Mouse (Mus musculus) myocyte (in vitro differentiated cells): ENCODE results near the gene Cx3cl1. TPM values are rescaled to one million over a fixed set of nuclear protein-coding genes. Genes with fewer than 3 reads are reported as not detected.

Experiments
- H3K27me3 ChIP-seq: one replicate; pipeline ENCODE4 v1.6.1; 2011; ENCODE audit not compliant: control insufficient read depth, insufficient read depth, insufficient read length
- H3K36me3 ChIP-seq: one replicate; pipeline ENCODE4 v1.6.1; 2011; ENCODE audit not compliant: control insufficient read depth, insufficient read depth
- H3K4me2 ChIP-seq: one replicate; pipeline ENCODE4 v1.6.1; 2011; ENCODE audit warnings: low read depth, control low read depth
- H3K4me3 ChIP-seq: one replicate; pipeline ENCODE4 v1.5.1; 2011; ENCODE audit warnings: mild to moderate bottlenecking, control low read depth, moderate library complexity
- H3K79me2 ChIP-seq: one replicate; pipeline ENCODE4 v1.6.1; 2011; ENCODE audit not compliant: control insufficient read depth, insufficient read depth
- H3ac ChIP-seq: one replicate; pipeline ENCODE4 v1.6.1; 2011; ENCODE audit not compliant: control insufficient read depth, insufficient read length
- CEBPB ChIP-seq: IDR thresholded peaks from 2 replicates; pipeline ENCODE4 v1.6.1; 2011; ENCODE audit warnings: mild to moderate bottlenecking, moderate library complexity; ENCODE audit not compliant: poor library complexity, insufficient read depth, severe bottlenecking
- E2F4 ChIP-seq: IDR thresholded peaks from one replicate; pipeline ENCODE4 v1.6.1; 2011; ENCODE audit warnings: mild to moderate bottlenecking, control low read depth, moderate library complexity; ENCODE audit not compliant: insufficient read depth
- MAX ChIP-seq: IDR thresholded peaks from one replicate; pipeline ENCODE4 v1.6.1; 2011; ENCODE audit warnings: low read depth, mild to moderate bottlenecking, control low read depth
- MYOD1 ChIP-seq, 3 experiments: IDR thresholded peaks; one replicate each; pipeline ENCODE4 v1.6.1; 2011; ENCODE audit warnings: control low read depth in 2 of 3, low read depth in 2 of 3, mild to moderate bottlenecking in 2 of 3, moderate library complexity in 1 of 3; ENCODE audit not compliant: insufficient read length in 2 of 3, control insufficient read depth in 1 of 3
- MYOG ChIP-seq, 3 experiments: IDR thresholded peaks; one replicate each; pipeline ENCODE4 v1.6.1; 2011; ENCODE audit warnings: control low read depth in 2 of 3, low read depth in 2 of 3, mild to moderate bottlenecking in 2 of 3; ENCODE audit not compliant: insufficient read length in 2 of 3, control insufficient read depth in 1 of 3, insufficient read depth in 1 of 3
- POLR2A ChIP-seq: IDR thresholded peaks from one replicate; pipeline ENCODE4 v1.6.1; 2011; ENCODE audit warnings: low read depth, mild to moderate bottlenecking, control low read depth, moderate library complexity; ENCODE audit not compliant: insufficient read length
- POLR2AphosphoS2 ChIP-seq: IDR thresholded peaks from one replicate; pipeline ENCODE4 v1.6.1; 2011; ENCODE audit warnings: low read depth, control low read depth; ENCODE audit not compliant: insufficient read length
- REST ChIP-seq: IDR thresholded peaks from one replicate; pipeline ENCODE4 v1.6.1; 2011; ENCODE audit warnings: mild to moderate bottlenecking, control low read depth, moderate library complexity; ENCODE audit not compliant: insufficient read depth, insufficient read length
- SRF ChIP-seq: IDR thresholded peaks from one replicate; pipeline ENCODE4 v1.6.1; 2011; ENCODE audit warnings: low read depth; ENCODE audit not compliant: control insufficient read depth, insufficient read length
- TCF12 ChIP-seq: IDR thresholded peaks from one replicate; pipeline ENCODE4 v1.6.1; 2011; ENCODE audit warnings: mild to moderate bottlenecking, control low read depth; ENCODE audit not compliant: poor library complexity, insufficient read depth, severe bottlenecking
- TCF3 ChIP-seq: IDR thresholded peaks from one replicate; pipeline ENCODE4 v1.6.1; 2011; ENCODE audit warnings: low read depth, control low read depth; ENCODE audit not compliant: insufficient read length
- USF1 ChIP-seq: IDR thresholded peaks from one replicate; pipeline ENCODE4 v1.6.1; 2011; ENCODE audit warnings: low read depth, mild to moderate bottlenecking, control low read depth, moderate library complexity
- polyA plus RNA-seq: library from polyadenylated mRNA; unstranded; fragments of >200 nt; fragmentation: generic; extraction: Trizol; gene quantifications from one replicate; pipeline ENCODE4 v1.2.1, GENCODE M21; 2012; ENCODE audit warnings: missing spikeins

The Cx3cl1 gene
- polyA plus RNA-seq, 1 experiment: 8.3 TPM

DNA sequence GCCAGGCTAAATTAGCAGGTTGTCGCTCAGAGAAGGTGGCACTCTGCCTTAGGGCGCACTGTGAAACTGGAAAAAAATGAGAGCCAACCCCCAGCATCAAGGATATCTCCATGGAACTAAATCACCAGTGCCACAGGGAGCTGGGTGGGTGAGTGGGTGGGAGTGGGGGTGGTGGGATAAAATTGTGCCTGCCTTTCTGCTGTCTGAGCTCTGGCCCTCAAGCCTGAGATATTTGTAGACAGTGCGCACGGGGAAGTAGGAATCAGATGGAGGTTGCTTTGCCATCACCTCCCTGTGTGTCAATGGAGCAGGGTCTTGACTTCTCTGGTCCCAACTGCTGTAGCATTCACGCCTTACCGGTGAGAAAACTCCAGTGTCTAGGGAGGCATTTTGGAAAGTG, 1.2 kb downstream of the Cx3cl1 start:
- Histone ChIP-seq H3K79me2 (no peaks in the 10 kb centered on the region), H3K4me2 (peak overlapping the region; percentile 91), H3K36me3 (no peaks in the 10 kb centered on the region), H3K27me3 (no peaks in the 10 kb centered on the region), H3K4me3 (peak overlapping the region; percentile 32), H3ac (no peak overlapping the region)
- no peak for TF ChIP-seq MAX
- no peak for TF ChIP-seq REST
- no peak for TF ChIP-seq MYOD1 (IDR thresholded peaks at IDR 0.05; ENCODE audit: control insufficient read depth in 1 of 3, insufficient read length in 2 of 3, low read depth in 2 of 3)
- no peak for TF ChIP-seq E2F4
- TF ChIP-seq SRF: no peak
- no peak for TF ChIP-seq POLR2AphosphoS2
- no peak for TF ChIP-seq MYOG (IDR thresholded peaks at IDR 0.05; ENCODE audit: control insufficient read depth in 1 of 3, insufficient read depth in 1 of 3, insufficient read length in 2 of 3, low read depth in 2 of 3)
- TF ChIP-seq CEBPB: no peak
- TF ChIP-seq USF1: no peak
- no peak for TF ChIP-seq POLR2A
- no peak for TF ChIP-seq TCF3
- TF ChIP-seq TCF12: no peak

DNA sequence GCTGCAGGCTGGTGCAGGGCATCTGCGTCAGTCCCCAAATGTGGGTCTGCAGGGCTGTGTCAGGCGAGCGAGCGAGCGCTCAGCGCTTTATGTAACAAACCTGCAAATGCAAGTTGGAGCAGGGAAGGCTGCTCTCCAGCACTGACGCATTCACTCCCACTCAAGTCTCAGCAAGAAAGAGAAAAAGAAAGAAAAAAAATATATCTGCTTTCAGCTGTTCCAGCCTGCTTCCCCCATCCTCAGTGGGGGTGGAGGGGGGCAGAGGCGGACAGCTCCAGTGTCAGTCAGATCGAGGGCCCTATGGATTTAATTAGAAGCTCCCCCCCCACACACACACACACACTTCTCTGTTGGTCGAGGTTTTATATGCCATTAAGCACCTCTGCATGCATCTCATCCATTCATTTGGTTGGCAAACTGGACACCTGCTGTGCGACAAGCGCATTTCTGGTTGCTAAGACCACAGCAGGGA, 1.9 kb downstream of the Cx3cl1 start:
- no peak overlapping the region for H3K4me3 ChIP-seq
- no peak overlapping the region for H3ac ChIP-seq
- TF ChIP-seq MAX (no peak), POLR2AphosphoS2 (no peak), SRF (no peak), MYOD1 (IDR thresholded peaks at IDR 0.05; ENCODE audit: control insufficient read depth in 1 of 3, insufficient read length in 2 of 3, low read depth in 2 of 3) (no peak), MYOG (IDR thresholded peaks at IDR 0.05; ENCODE audit: control insufficient read depth in 1 of 3, insufficient read depth in 1 of 3, insufficient read length in 2 of 3, low read depth in 2 of 3) (no peak), USF1 (no peak), REST (no peak), E2F4 (no peak), TCF3 (no peak), TCF12 (no peak), CEBPB (no peak), POLR2A (no peak)
- H3K36me3 ChIP-seq: no peaks in the 10 kb centered on the region
- no peaks in the 10 kb centered on the region for H3K27me3 ChIP-seq
- no peaks in the 10 kb centered on the region for H3K79me2 ChIP-seq
- peak overlapping the region; percentile 8 for H3K4me2 ChIP-seq

GRCm38 (mm10) chr8:94774601-94775000, 2.8 kb downstream of the Cx3cl1 start:
- no peaks in the 10 kb centered on the region for H3K36me3 ChIP-seq
- no peak overlapping the region for H3K4me2 ChIP-seq
- no peak overlapping the region for H3ac ChIP-seq
- no peaks in the 10 kb centered on the region for H3K79me2 ChIP-seq
- H3K4me3 ChIP-seq: no peak overlapping the region
- H3K27me3 ChIP-seq: no peaks in the 10 kb centered on the region
- TF ChIP-seq MYOD1 (IDR thresholded peaks at IDR 0.05; ENCODE audit: control insufficient read depth in 1 of 3, insufficient read length in 2 of 3, low read depth in 2 of 3) (no peak), POLR2A (no peak), E2F4 (no peak), TCF12 (no peak), SRF (no peak), MYOG (IDR thresholded peaks at IDR 0.05; ENCODE audit: control insufficient read depth in 1 of 3, insufficient read depth in 1 of 3, insufficient read length in 2 of 3, low read depth in 2 of 3) (no peak), REST (no peak), USF1 (no peak), TCF3 (no peak), POLR2AphosphoS2 (no peak), MAX (no peak), CEBPB (no peak)

DNA sequence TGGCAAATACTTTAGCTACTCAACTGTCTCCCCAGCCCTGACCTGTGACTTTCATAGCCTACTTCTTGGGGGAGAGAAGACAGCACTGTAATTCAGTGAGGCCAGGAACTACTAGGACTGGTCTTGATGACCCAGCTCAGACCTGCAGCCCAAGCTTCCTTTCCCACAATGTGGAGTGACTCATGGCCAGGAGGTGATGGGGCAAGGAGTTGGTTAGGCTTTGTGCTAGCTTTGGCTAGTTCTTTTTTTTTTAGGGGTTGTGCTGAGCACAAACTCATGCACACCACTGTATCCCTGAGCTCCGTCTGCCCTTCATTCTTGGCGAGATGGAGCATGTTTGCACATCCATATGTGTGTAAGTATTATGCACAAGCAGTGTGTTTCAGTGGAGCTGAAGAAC, 4.5 kb downstream of the Cx3cl1 start:
- Histone ChIP-seq H3K27me3 (no peaks in the 10 kb centered on the region), H3K4me2 (no peak overlapping the region), H3ac (no peak overlapping the region), H3K4me3 (no peak overlapping the region), H3K36me3 (no peaks in the 10 kb centered on the region), H3K79me2 (no peaks in the 10 kb centered on the region)
- TF ChIP-seq CEBPB (no peak), MAX (no peak), POLR2A (no peak), TCF12 (no peak), USF1 (no peak), MYOD1 (IDR thresholded peaks at IDR 0.05; ENCODE audit: control insufficient read depth in 1 of 3, insufficient read length in 2 of 3, low read depth in 2 of 3) (no peak), SRF (no peak), TCF3 (no peak), E2F4 (no peak), REST (no peak), POLR2AphosphoS2 (no peak), MYOG (IDR thresholded peaks at IDR 0.05; ENCODE audit: control insufficient read depth in 1 of 3, insufficient read depth in 1 of 3, insufficient read length in 2 of 3, low read depth in 2 of 3) (no peak)

GRCm38 (mm10) chr8:94778036-94778435, 6.2 kb downstream of the Cx3cl1 start:
- no peak for TF ChIP-seq REST
- TF ChIP-seq TCF12: no peak
- TF ChIP-seq POLR2A: no peak
- TF ChIP-seq SRF: no peak
- no peak for TF ChIP-seq USF1
- H3K4me3 ChIP-seq: no peak overlapping the region
- H3K79me2 ChIP-seq: no peaks in the 10 kb centered on the region
- H3K27me3 ChIP-seq: no peaks in the 10 kb centered on the region
- H3ac ChIP-seq: no peak overlapping the region
- no peak overlapping the region for H3K4me2 ChIP-seq
- no peaks in the 10 kb centered on the region for H3K36me3 ChIP-seq
